Mouse (Mus musculus): ENCODE results near the gene Clhc1.

DNA sequence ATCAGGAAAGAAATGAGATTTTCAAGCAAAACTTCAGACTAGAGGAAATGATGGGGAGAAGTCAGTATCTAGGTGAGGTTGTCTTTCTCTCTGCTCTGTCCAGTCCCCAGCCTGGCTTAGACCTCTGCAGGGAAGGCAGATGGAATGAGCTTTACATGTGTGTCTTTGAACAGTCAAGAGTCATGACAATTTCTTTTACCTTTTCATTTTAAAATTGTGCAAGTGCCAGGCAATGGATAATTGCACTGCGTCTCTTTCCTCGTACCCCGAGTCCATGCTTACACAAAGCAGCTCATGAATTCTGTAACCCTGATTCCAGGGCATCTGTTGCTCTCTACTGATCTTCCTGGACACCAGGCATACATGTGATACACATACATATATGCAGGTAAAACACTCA is 80.0 kb downstream of the Clhc1 start:
- TF ChIP-seq POLR2A (IDR thresholded peaks at IDR 0.05; ENCODE audit: low read depth, low read length), result no peak
- no peak for TF ChIP-seq CTCF (conservative IDR thresholded peaks at IDR 0.05; ENCODE audit: insufficient read depth, insufficient read length, low read depth, low read length)
